Mouse (Mus musculus) thymus, postnatal 0 days (tissue): ENCODE data around the gene F12. TPM values are rescaled to one million over a fixed set of nuclear protein-coding genes. Genes with fewer than 3 reads are reported as not detected.

Source experiments
- DNase-seq: peaks from one replicate; pipeline ENCODE4 v3.0.0-alpha.2; 2015; ENCODE audit warnings: low spot score
- polyA plus RNA-seq: library from polyadenylated mRNA; unstranded; fragments of >200 nt; fragmentation: Nextera tagmentation; extraction: Ambion mirVana; gene quantifications from 2 replicates; pipeline ENCODE4 v1.2.1, GENCODE M21; 2015

The F12 gene
- polyA plus RNA-seq, 1 experiment from 2014 or later = 0.12 TPM

DNA sequence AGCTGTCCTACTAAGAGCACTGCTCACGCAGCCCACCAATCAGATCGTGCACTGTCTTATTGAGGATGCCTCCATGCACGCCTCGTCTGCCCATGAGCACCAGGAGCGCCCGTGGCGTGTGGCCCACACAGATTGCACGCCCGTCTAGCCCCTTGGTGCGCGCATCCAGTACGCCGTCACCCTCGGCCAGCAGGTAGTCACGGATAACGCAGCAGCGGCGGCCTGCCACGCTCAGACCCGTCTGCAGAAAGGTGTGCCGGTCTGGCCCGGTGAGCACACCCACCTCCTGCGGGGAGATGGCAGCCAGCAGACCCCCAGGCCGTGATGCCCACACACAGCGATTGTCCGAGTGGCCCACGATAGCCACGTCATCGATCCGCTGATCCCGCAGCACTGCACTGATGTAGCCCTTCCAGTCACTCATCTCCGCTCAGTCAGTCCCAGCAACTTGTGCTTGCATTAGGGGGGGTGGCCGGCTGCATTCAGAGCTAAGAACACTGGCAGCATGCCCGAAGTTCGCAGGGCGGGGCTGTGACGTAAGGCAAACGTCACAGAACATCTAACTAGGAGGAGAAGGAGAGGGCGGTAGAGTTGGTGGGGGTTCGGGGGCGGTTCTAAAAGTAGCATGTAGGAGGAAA lies 11.7 kb downstream of the F12 start, which contains the start of gene Pfn3:
Gene Pfn3 (minus strand): TSS at position 490 of the 638 bp plus-strand sequence.
- DNase-seq = no peak

DNA sequence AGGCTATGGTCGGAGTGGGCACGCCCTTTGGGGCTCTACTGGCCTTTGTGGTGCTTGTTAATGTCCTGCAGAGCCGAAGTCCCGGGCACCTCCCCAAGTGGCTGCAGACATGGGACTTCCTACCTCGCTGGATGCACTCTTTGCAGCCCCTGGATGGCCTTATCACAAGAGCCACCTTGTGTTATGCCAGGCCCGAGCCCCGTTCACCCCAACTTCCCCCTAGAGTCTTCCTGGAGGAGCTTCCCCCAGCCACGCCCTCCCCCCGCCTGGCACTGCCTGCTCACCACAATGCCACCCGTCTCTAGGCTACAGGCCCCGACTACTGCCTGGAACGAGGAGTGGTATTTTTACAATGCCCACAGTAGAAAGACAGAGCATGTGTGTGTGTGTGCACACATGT lies 13.3 kb downstream of the F12 start:
- no peak for DNase-seq

DNA sequence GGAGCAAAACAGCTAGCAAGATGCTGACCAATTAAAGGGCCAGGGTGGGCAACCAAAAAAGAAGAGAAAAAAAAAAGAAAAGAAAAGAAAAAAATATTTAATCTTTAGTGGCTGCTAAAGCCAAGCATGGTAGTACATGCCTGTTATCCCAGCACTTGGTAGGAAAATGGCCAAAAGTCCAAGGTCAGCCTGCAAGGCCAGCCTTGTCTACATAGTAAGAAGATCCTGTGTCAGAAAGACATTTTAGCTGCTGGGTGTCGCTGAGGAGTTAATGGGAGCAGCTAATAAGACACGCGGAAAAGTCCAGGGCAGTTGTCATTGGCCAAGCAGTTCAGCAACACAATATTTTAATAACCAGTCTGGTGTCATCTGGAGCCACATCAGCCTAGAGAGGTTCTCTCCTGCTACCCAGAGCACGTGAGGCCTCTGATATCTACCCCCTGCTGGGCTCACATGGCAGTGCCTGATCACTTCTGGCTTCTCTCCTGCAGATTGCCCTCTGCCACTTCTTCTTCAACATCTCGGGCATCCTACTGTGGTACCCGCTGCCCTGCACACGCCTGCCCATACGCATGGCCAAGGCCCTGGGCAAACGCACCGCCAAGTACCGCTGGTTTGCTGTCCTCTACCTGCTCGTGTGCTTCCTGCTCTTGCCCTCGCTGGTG lies 13.8 kb downstream of the F12 start:
- DNase-seq = no peak

DNA sequence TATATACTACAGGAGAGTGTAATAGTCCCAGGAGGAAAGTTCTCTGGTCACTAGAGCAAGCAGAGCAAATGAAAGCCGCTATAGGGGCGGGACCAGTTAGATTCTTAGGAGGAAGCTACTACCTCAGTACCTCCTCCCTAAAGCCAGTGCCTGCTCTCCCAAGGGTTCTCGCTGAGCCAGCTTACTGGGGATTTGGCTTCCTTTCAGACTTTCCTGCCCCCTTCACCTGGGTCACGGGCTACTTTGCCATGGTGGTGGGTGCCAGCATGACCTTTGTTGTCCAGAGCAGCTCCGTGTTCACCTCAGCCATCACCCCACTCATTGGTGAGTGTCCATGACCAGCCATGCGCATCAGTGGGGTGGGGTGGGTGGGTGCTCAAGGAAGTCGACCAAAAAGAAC lies 14.8 kb downstream of the F12 start:
- no peak for DNase-seq

- DNase-seq = no peak
These were observed 18.0 kb downstream of the F12 start for GRCm38 (mm10) chr13:55408546-55409120.

DNA sequence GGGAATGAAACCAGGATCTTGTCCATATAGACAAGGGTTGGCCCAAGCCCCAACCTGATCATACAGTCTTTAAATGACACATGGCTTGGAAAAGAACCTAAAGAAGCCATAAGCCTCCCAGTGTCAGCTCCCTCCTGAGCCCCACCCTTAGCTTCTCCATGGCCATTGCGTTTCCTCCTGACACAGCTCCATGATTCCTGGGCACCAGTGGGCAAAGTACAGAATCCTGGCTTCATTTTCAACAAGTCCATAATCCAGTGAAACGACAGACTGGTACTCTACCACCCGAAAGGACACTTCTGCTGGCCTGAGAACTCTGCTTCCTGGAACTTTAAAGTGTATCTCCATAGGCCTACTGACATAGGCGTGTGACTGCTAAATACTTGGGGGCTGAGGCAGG lies 19.3 kb downstream of the F12 start:
- DNase-seq = no peak

DNA sequence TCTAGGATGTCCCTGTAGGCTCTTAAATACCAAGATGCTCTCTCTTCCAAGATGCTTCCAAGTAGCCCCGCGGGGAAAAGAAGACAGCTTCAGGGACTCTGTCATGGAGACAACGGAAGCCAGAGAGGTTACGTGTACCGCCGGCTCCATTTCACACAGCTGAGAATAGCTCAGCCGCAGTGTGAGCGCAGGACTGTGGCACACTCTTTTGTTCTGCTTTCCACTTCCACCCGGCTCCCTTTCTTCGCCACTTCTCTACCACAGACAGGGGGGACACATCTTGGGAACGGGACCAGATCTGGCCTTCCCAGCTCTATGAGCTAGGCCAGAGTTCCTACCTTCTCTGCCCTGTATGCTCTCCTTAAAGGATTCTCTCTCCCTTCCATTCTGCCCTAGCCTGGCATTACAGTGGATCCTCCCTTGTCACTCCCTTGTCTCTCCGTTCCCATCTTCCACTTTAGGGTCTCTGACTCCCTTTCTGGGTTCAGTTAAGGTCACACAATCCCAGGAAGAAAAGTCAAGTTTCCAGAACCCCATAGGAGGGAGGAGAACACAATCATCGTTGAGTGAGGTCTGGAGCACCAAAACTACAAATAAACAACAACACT lies 20.7 kb downstream of the F12 start:
- no peak for DNase-seq

GRCm38 (mm10) chr13:55404853-55405782 lies 21.5 kb downstream of the F12 start:
- DNase-seq = peak; percentile 96

DNA sequence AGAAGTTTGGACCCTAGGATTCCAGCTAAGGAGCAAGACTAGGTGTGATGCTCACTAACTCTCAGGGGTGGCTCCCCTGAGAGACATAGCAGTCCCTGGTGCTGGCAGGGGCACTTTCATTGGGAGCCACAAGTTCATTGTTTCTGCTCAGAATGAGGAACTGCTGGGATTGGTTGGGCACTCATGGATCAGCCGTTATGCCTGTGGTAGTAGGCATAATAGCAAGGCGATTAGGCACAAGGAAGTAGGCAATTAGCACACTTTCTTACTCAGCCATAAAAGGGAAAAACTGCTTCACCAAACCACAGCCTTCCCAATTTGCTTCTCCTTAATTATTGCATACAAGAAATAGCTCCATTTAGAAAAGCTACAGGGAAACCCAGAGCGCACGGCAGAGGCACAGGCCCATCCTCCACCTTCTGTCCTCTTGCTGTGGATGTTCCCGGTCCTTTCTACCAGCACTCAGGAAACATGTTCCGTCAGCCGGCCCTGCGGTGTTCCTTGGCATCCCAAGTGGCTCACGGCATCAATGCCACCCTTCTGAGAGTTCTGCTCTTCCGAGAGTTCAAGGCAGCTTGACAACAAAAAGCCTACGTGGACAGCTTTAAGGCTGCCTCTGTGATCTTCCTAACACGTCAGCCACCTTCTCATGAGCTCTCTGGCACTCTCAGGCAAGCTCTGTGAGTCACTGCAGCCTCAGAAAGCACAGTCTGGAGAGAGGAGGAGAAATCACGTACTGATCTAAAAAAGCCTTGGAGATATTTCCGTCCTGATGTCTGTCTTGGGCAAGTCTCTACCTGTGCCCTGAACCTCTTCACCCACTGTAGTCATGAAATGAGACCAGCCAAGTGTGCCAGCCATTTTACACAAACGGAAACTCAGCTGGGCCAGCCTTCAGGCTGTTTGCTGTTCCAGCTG lies 22.4 kb downstream of the F12 start:
- DNase-seq = no peak

DNA sequence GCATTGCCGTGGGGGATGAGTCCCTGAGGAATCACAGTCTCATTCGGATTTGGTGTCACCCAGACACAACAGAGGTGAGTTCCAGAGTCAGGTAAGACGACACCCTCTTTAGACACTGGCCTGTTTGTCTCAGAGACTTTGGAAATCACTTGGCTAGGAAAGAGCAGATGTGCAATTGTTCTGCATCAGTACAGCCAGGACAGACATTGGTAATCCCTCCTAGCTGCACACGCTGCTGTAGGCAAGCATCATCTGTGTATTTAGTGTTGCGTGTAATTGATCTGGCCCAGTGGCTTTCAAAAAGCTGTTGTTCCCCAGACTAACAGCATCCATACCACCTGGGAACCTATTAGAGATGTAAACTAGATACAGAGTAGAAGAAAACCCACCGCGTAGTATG lies 23.3 kb downstream of the F12 start:
- no peak for DNase-seq

DNA sequence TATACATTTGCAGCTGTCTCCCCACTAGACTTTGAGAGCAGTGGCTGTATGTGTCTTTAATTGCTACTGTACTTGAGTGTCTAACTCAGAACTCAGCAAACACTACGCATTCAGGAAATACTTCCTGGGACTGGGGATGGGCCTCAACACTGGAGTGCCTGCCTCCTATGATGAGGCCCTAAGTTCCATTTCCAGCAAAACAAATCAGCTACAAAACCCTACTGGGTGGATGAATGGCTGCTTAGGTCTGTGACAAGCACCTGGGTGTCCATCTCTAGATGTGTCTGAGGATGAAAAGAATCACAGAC lies 26.6 kb downstream of the F12 start:
- DNase-seq = no peak

DNA sequence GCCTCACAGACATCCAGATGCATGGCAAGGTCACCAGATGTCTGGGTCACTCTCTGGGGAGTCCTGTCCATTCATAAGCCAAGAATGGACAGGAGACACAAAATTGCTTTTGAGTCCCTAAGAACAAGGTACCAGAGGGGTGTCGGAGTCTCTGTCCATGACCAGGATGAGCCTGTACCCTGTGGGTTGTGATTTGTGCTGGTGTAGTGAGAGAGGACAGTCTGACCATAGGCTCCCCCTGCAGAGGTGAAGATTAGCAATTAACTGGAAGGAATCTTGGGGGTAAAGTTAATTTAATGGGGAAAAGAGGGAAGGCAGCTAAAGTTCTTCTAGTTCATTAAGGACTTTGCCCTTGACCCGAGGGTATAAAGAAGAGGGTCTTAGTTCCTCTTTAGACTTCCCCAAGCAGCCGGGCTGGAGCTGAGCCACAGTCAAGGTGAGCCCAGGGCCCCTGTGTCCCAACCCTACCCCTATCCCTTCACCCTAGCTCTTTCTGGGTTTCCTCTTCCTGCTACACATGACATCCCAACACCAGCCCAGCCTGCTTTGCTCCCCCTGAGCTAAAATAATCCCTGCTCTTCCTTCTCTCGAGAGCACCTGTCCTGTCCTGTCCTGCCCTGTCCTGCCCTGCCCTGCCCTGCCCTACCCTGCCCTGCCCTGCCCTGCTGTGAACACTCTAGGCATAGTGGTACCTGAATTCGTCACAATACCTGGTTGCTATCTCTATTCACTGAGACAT lies 27.1 kb downstream of the F12 start:
- no peak for DNase-seq

- no peak for DNase-seq
These were observed 28.5 kb downstream of the F12 start, which contains the start of gene Slc34a1 for GRCm38 (mm10) chr13:55398088-55398487. Slc34a1 (plus strand) TSS chr13:55398187.

DNA sequence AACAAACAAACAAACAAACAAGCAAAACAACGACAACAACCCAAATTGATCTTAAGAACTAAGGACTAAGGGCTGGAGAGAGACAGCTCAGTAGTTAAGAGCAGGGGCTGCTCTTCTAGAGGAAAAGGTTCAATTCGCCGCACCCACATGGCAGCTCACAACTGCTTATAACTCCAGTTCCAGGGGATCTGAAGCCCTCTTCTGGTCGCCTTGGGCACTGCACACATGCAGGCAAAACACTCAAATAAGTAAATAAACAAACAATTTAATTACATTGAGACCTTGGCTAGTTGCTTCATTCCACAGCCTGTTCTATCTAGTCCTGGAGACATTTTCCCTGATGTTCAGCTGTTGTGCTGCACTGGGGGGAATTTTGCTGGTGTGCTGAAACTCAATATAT lies 33.7 kb downstream of the F12 start:
- peak; percentile 60 for DNase-seq

DNA sequence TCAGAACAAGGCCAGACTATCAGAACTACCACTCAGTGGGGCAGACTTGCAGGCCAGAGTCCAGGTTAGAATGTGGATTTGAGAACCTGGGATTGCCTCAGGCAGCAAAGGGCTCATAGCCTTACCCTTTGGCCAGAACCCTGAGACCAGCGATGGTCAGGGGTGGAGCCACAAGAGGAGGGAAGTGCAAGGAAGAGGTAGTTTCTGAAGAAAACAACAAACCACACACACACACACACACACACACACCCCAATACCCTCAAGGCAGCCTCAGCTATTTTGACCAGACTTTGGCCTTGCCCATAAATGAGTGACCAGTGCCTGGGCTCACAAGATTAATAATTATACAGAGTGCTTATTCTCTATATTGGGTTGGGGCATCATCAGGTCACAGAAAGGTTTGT lies 35.0 kb downstream of the F12 start:
- no peak for DNase-seq

DNA sequence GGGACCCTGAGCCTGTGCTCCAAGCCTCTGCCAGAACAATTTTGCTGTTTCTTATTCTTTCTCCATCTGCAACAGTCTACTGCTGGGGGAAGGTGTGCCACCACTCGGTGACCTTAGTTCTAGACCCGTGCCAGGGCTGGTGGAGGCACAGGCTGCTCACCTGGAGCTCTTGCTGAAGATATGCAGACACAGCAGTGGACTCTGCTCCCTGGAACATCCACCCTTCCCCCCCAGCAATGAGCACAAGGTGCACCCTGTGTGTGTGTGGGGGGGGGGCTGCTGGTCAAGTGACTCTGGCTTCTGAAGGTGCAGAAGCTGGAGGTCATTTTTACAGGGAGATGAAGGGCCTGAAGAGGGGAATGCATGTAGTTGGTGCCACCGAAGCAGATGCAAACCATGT lies 35.9 kb downstream of the F12 start:
- DNase-seq = no peak

GRCm38 (mm10) chr13:55381790-55382189 lies 44.8 kb downstream of the F12 start:
- DNase-seq = no peak

DNA sequence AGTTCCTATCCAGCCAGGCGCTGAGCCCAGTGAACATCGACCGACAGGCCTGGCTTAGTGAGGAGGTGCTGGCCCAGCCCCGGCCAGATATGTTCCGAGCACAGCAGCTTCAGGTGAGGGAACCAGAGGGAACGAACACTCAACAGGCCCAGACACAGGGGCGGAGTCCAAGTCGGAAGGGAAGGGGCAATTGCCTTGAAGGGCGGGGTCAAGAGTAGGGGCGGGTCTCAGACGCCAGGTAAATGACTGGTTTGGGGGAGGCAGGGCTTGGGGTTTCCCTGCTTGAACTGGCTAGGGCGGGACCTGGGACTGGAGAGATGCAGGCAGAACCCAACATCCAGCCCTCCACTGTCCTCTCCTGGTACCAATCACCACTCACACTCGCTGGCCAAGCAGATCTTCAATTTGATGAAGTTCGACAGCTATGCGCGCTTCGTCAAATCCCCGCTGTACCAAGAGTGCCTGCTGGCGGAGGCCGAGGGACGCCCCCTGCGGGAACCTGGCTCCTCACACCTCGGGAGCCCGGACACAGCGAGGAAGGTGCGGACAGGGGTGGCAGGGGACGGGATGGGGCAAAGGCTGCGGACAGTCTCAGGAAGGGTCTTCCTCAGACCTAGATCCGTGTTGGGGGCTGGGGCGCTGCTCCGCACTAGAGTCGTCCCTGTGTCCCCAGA lies 47.5 kb downstream of the F12 start:
- no peak for DNase-seq

GRCm38 (mm10) chr13:55375877-55376276 lies 50.7 kb downstream of the F12 start:
- no peak for DNase-seq
